Mouse (Mus musculus) liver, embryonic 16.5 days (tissue): ENCODE data around the gene Gpr25. TPM values are rescaled to one million over a fixed set of nuclear protein-coding genes. Genes with fewer than 3 reads are reported as not detected.

Source experiments
- ATAC-seq: fragments of 200-750 bp; cut with Nextera tagmentation; 2 replicates; pipeline ENCODE4 v1.8.0; 2017; ENCODE audit warnings: low read depth, mild to moderate bottlenecking, moderate number of reproducible peaks, moderate library complexity
- H3K27ac ChIP-seq: fragments of 300-500 bp; sonication (generic); 2 replicates; pipeline ENCODE4 v1.5.1; 2014; ENCODE audit warnings: mild to moderate bottlenecking, low read length
- H3K27me3 ChIP-seq: fragments of 300-500 bp; sonication (generic); 2 replicates; pipeline ENCODE4 v1.6.1; 2014; ENCODE audit warnings: low read depth, low read length, mixed read lengths; ENCODE audit not compliant: control insufficient read depth, insufficient read depth
- H3K36me3 ChIP-seq: fragments of 300-500 bp; sonication (generic); 2 replicates; pipeline ENCODE4 v1.6.1; 2014; ENCODE audit warnings: mild to moderate bottlenecking; ENCODE audit not compliant: control insufficient read depth, insufficient read depth
- H3K4me1 ChIP-seq: fragments of 300-500 bp; sonication (generic); 2 replicates; pipeline ENCODE4 v1.6.1; 2014; ENCODE audit warnings: low read depth, low read length, mixed read lengths; ENCODE audit not compliant: control insufficient read depth
- H3K4me2 ChIP-seq: fragments of 300-500 bp; sonication (generic); 2 replicates; pipeline ENCODE4 v1.6.1; 2014; ENCODE audit warnings: low read depth, low read length, mixed read lengths
- H3K4me3 ChIP-seq: fragments of 300-500 bp; sonication (generic); 2 replicates; pipeline ENCODE4 v1.5.1; 2014; ENCODE audit warnings: low read depth, mild to moderate bottlenecking, low read length
- H3K9ac ChIP-seq: fragments of 300-500 bp; sonication (generic); 2 replicates; pipeline ENCODE4 v1.6.1; 2014; ENCODE audit warnings: low read depth, low read length
- H3K9me3 ChIP-seq: fragments of 300-500 bp; sonication (generic); replicated peaks from 2 replicates; pipeline ENCODE4 v1.6.1; 2016; ENCODE audit warnings: low read length; ENCODE audit not compliant: control insufficient read depth
- WGBS: fragments of 180-500 bp; shearing (Covaris S2); extraction: QIAGEN DNeasy Blood & Tissue Kit; methylation state at CpG from one replicate; pipeline ENCODE4 v1.1.7; 2014; ENCODE audit not compliant: insufficient replicate concordance; 5-methylcytosine and 5-hydroxymethylcytosine counted together
- polyA plus RNA-seq: library from polyadenylated mRNA; unstranded; fragments of >200 nt; fragmentation: Nextera tagmentation; extraction: Ambion mirVana; gene quantifications from 2 replicates; pipeline ENCODE4 v1.2.1, GENCODE M21; 2015

Gene Gpr25
- polyA plus RNA-seq, 1 experiment from 2014 or later, result not detected

DNA sequence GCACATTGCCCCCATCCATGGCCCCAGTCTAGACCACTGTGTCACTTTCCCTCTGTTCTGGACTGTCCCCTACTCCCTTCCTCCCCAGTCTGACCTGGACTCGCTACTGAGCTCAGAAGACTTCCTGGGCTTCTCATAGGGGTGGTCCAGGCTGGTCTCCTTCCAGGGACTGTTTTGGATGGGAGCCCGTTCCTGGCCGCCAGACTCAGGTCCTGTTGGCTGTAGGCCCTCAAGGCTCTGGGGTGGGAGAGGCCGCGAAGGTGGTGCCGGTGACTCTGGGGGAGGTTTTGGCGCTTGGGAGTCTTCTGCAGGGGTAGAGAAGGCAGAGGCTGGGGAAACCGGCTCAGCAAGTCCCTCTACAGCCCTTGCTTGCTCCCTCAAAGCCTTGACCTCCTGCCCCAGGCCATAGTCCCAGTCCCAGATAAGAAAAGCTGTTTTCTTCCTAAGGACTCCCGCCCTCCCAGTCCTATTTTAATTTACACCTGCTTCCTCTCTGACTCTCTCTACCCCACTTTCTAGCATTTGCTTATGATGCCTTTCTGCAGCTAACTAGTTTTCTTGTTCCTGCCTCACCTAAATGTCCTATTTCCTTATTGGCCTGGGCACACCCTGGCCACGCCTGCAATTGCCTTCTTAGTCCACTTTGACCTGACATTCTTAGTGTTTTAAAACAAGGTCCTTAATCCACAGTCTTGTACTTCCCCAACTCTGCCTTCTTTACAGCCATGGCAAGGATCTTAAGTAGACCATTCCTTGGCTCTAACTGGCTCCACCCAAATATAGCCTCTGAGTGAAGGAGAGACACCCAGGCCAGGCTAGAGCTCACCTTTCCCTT, 40.4 kb downstream of the Gpr25 start:
- no peak overlapping the region for H3K4me2 ChIP-seq

DNA sequence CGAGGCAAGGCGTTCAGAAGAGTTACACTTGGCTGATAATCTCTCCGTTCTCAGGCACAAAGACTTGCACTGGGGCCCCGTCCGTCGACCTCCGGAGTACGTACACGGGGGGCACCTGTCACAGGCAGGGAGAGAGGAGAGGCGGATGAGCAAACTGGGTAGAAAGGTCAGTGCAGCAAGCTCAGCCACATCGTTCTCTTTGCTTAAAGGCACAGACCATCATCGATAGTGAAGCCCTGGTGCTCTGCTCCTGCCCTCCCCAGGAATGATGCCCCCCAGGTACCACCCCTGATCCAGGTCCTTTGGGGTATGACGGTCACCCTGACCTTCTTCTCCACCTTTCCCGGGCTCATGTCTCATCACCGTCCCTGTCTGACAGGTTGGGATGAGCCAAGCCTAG, 46.4 kb downstream of the Gpr25 start:
- H3K9me3 ChIP-seq, result no peaks in the 10 kb centered on the region
- H3K4me1 ChIP-seq, result no peaks in the 10 kb centered on the region
- WGBS, result 68% methylated on average over 15 of the region's 15 CpGs
- no peak overlapping the region for H3K9ac ChIP-seq
- peaks cover 2% of the 10 kb centered on the region; the same call in 1 of the 2 replicates for H3K27me3 ChIP-seq
- ATAC-seq, result no peak
- no peak overlapping the region for H3K4me3 ChIP-seq
- H3K27ac ChIP-seq, result no peak overlapping the region
- no peak overlapping the region for H3K4me2 ChIP-seq
- no peaks in the 10 kb centered on the region for H3K36me3 ChIP-seq

More for the DNA sequence above, 40.4 kb downstream of the Gpr25 start:
- Histone ChIP-seq H3K36me3 (no peaks in the 10 kb centered on the region), H3K4me1 (no peaks in the 10 kb centered on the region), H3K27ac (no peak overlapping the region), H3K9me3 (no peaks in the 10 kb centered on the region), H3K4me3 (no peak overlapping the region), H3K9ac (no peak overlapping the region), H3K27me3 (no peaks in the 10 kb centered on the region)
- 66% methylated on average over 10 of the region's 10 CpGs for WGBS
- ATAC-seq, result no peak

DNA sequence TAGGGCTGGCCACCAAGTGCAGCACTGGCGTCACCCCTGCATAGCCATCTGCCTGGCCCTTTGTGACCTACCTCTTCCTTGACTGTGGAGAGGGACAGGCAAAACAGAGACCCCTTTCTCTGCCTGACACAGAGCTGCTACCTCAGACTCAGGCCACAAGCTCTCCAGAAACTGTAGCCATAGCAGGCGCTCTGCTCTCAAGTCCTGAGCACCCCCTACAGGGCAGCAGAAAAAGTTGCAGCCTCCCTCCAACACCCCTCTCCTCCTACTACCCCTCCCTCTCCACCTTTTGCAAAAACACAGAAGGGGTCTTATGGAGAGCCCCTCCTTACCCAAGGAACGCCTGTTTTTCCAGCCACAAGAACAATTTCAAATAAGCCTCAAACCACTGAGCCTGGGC, 47.9 kb downstream of the Gpr25 start, which contains the start of gene Mroh3:
Mroh3 (minus strand) TSS at position 26 of the 400 bp plus-strand sequence.
- no peak for ATAC-seq
- no peaks in the 10 kb centered on the region for H3K36me3 ChIP-seq
- no peaks in the 10 kb centered on the region for H3K4me1 ChIP-seq
- H3K9ac ChIP-seq, result no peak within 1 kb of the TSS
- 21% methylated on average over 3 of the region's 3 CpGs for WGBS
- H3K27ac ChIP-seq, result no peak within 1 kb of the TSS
- H3K4me3 ChIP-seq, result no peak within 1 kb of the TSS
- no peak within 1 kb of the TSS for H3K4me2 ChIP-seq
- H3K9me3 ChIP-seq, result no peaks in the 10 kb centered on the region
- H3K27me3 ChIP-seq, result peaks cover 2% of the 10 kb centered on the region; the same call in 1 of the 2 replicates

Other genes with a start within 250 kb of the Gpr25 start
- gene Ascl5, start 210.1 kb downstream of the Gpr25 start, polyA plus RNA-seq, result not detected in 2 replicates
- gene Cacna1s, start 208.1 kb downstream of the Gpr25 start, polyA plus RNA-seq, result 0.15 and 0.60 TPM in 2 replicates
- 1.3 TPM in 2 replicates for gene Kif21b, start 129.5 kb downstream of the Gpr25 start, polyA plus RNA-seq
- not detected in 2 replicates for gene Mroh3, start 48.0 kb downstream of the Gpr25 start, polyA plus RNA-seq
- gene Inava, start 26.6 kb downstream of the Gpr25 start, polyA plus RNA-seq, result 0.07 and 0.44 TPM in 2 replicates
- gene Camsap2, start 85.2 kb upstream of the Gpr25 start, polyA plus RNA-seq, result 5.1 and 5.8 TPM in 2 replicates
- gene Ddx59, start 154.4 kb upstream of the Gpr25 start, polyA plus RNA-seq, result 4.5 and 5.2 TPM in 2 replicates
- 5.5 and 6.2 TPM in 2 replicates for gene Kif14, start 205.5 kb upstream of the Gpr25 start, polyA plus RNA-seq